Mouse (Mus musculus): Measurements from ENCODE around the gene Ctps.
"Not testable (repeated sequence)": the region's sequence is repeated elsewhere in the genome, so short reads cannot be mapped to it uniquely, and the experiment has no call there.

Gene Ctps

GRCm38 (mm10) chr4:120569486-120570437 is at the start of gene Ctps:
Ctps (minus strand) TSS chr4:120570276.
- DNase-seq (ENCODE audit: low spot score): peak; percentile 95

GRCm38 (mm10) chr4:120616199-120617025 is 46.3 kb upstream of the Ctps start:
- DNase-seq (ENCODE audit: low spot score): peak; percentile 36

DNA sequence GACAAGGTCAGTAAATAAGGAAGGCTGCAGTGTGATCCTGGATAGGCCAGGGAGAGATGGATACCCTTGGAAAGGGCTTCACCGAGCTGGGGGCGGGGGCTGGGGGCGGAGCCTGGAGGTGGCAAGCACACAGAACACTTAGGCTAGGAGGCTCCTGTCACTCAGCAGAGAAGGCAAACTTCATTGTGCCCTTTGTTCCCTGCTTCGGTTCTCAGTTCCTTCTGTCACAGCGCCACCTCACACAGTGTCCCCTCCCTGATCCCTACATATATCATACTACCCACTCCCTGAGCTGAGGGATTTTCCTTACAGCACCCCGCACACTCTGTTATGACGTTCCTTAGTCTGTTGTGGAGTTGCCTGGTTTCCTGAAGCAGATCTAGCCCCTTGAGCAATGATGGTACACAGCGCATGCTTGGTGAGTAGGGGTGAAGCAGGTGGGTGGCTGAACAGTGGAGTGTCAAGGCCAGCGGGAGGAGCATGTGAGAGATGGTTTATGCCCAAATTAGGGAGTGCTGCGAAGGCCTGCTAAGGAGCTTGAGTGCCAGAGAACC is 45.5 kb upstream of the Ctps start:
- peak; percentile 15 for DNase-seq (ENCODE audit: low spot score)

- no peak for DNase-seq (ENCODE audit: low spot score)
Observed at GRCm38 (mm10) chr4:120614644-120615043, 44.6 kb upstream of the Ctps start.

DNA sequence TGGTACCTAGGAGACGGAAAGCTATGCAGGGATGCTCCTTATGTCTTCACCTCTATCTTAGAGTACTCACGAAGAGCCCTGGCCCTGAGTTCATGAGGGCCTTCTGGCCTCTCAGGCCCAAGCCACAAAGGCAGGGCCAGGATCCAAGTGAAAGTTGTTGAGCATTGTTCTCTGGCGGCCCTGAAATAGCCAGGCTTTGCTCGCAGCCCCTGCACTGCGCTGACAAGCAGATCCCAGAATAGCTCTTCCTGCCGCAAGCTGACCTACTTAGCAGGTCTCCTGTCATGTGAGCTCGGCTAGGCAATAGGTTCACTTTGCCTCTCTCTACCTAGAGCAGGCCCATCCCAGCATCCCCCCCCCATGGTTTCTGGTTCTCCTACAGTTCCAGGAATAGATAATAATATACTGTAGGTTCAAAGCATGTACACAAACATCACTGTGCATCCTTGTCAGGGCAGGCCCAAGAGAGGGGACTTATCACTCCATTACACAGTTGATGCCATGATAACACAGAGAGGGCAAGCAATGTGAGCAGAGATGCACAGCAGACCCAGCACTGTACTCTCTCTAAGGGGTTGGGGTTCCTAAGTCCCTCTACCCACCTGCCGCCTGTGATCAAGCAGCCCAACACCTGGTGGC is 43.7 kb upstream of the Ctps start:
- DNase-seq (ENCODE audit: low spot score): no peak

GRCm38 (mm10) chr4:120612304-120613080 is 42.4 kb upstream of the Ctps start:
- DNase-seq (ENCODE audit: low spot score): no peak

DNA sequence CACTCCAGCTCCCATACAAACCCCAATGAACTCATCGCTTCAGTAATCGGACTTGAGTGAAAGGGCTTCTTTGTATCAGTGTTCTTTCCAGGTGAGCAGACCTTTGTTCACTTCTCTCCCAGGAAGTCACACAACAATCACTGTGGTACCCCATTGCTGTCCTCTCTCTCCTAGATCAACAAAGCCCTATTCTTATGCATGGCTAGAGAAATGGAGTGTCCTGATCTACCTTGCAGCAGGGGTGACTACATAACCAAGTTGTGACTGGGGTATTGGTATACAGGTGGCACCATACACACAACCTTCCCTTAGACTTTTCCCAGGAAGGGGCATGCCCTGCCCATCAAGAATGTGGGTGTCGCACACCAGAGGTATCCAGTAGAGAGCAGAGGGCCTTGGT is 40.9 kb upstream of the Ctps start:
- DNase-seq (ENCODE audit: low spot score): no peak

- no peak for DNase-seq (ENCODE audit: low spot score)
Observed at GRCm38 (mm10) chr4:120606941-120607340, 36.9 kb upstream of the Ctps start.

GRCm38 (mm10) chr4:120602669-120603068 is 32.6 kb upstream of the Ctps start:
- DNase-seq (ENCODE audit: low spot score): no peak

GRCm38 (mm10) chr4:120601774-120602173 is 31.7 kb upstream of the Ctps start:
- DNase-seq (ENCODE audit: low spot score): no peak

DNA sequence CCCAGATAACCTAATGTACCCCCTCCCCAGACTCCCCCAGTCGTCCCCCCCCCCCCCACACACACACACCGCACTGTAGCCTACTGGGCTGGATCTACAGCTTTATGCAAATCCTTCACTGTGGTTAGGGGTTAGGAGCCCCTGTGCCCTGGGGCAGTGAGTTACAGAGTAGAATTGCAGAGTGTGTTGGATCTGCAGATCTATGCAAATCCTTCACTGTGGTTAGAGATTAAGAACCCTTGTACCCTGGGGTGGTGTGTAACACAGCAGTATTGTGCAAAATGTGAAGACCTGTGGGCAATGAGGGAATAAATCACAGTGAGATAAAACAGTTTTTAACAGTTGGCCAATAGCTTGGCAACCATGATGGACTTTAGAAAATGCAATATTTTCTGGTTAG is 28.8 kb upstream of the Ctps start:
- DNase-seq (ENCODE audit: low spot score): no peak

DNA sequence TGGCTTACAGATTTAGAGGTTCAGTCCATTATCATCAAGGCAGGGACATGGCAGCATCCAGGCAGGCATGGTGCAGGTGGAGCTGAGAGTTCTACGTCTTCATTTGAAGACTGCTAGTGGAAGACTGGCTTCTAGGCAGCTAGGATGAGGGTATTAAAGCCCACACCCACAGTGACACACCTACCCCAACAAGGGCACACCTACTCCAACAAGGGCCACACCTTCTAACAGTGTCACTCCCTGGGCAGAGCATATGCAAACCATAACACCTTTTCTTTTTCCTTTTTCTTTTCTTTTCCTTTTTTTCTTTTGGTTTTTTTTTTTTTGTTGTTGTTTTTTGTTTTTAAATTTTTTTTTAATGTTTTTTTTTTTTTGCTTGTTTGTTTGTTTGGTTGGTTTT is 26.1 kb upstream of the Ctps start:
- DNase-seq (ENCODE audit: low spot score): not testable (repeated sequence)

DNA sequence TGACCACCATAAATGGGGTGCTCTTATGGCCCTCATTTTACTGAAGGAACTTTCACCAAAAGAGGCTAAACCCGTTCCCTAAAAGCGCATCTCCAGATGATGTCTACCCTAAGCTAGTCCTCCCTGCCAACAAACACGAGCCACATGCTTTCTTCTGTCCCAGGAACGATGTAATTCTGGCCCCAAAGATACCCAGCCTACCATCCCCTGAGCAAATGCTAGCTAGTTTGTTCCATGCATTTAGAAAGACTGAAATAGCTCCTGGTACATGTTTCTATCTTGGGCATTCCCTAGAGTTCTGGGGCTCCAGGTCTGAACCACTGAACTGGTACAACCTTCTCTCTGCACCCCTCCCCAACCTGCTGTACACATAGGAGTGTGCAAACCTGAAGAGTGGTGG is 20.9 kb upstream of the Ctps start:
- DNase-seq (ENCODE audit: low spot score): no peak

DNA sequence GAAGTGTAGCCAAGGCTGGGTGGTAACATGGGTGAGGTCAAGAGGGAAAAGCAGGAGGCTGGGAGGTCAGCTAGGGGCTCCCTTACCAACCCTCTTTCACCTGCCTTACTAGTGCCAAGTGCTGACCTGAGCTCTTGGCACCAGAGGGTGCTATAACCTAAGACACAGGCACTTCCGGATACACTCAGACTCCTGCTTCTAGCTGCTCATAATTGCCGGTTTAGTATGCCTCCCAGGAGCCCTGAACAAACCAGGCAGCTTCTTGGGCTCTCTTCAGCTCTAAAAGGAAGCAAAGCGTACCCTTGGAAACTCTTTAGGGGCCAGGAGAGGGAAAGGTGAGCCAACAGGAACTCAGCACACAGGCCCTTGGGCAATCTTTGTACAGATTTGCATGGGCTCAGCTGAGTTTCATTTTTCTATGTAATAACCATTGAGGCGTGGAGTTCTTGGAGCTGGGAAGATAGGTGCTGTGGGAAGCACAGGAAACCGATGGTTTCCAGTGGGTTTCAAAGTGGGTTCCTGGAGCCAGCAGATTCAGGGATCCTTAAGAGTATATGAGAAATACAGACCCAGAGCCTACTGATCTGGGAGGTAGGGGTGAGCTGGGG is 19.8 kb upstream of the Ctps start:
- DNase-seq (ENCODE audit: low spot score): peak; percentile 49

- DNase-seq (ENCODE audit: low spot score): no peak
Observed at GRCm38 (mm10) chr4:120589070-120589469, 19.0 kb upstream of the Ctps start.

GRCm38 (mm10) chr4:120588445-120588844 is 18.4 kb upstream of the Ctps start, which contains the start of gene Gm8439:
Gm8439 (plus strand) TSS chr4:120588745.
- no peak for DNase-seq (ENCODE audit: low spot score)

DNA sequence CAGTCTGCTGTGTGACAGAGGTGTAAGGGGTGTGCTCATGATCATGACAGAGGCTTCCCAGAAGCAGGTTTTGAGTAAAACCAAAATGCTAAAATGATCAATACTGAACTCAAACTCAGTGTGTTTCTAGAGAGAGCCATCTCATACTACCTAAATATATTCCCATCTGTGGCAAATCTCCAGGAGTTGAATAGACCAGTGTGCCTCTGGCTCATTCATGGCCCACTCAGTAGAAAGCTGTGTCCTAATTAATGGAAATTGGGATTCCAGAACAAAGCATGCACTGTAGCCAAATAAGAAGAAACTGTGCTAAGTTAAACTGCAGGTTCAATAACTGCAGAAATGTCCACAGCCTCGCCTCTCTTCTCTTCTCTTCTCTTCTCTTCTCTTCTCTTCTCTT is 16.9 kb upstream of the Ctps start:
- no peak for DNase-seq (ENCODE audit: low spot score)

- DNase-seq (ENCODE audit: low spot score): no peak
Observed at GRCm38 (mm10) chr4:120581711-120582110, 11.6 kb upstream of the Ctps start.

DNA sequence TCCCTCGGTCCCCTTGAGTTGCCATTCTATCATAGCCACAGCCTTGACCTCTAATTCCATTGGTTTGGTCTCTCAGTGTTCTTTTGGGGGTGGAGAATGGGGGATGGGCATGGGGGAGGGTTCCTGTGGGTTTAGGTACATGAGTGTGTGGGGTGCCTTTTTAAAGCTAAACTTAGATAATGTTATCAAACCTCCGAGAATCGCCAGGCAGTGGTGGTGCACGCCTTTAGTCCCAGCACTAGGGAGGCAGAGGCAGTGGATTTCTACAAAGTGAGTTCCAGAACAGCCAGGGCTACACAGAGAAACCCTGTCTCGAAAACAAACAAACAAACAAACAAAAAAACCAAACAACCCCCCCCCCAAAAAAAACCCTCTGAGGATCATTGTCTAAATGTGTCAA is 10.8 kb upstream of the Ctps start:
- no peak for DNase-seq (ENCODE audit: low spot score)

GRCm38 (mm10) chr4:120571691-120572090 is 1.6 kb upstream of the Ctps start:
- DNase-seq (ENCODE audit: low spot score): no peak

GRCm38 (mm10) chr4:120571070-120571464 is 991 bp upstream of the Ctps start:
- no peak for DNase-seq (ENCODE audit: low spot score)

Data from urinary bladder, postnatal 14 days (tissue).